Mouse (Mus musculus): ENCODE measurements at regions not wholly inside any gene's neighbourhood (a gene's known extent, or its start where the extent isn't known, plus 50 kb on each side); places are given as distances from the start of the nearest gene placed in this dataset.

DNA sequence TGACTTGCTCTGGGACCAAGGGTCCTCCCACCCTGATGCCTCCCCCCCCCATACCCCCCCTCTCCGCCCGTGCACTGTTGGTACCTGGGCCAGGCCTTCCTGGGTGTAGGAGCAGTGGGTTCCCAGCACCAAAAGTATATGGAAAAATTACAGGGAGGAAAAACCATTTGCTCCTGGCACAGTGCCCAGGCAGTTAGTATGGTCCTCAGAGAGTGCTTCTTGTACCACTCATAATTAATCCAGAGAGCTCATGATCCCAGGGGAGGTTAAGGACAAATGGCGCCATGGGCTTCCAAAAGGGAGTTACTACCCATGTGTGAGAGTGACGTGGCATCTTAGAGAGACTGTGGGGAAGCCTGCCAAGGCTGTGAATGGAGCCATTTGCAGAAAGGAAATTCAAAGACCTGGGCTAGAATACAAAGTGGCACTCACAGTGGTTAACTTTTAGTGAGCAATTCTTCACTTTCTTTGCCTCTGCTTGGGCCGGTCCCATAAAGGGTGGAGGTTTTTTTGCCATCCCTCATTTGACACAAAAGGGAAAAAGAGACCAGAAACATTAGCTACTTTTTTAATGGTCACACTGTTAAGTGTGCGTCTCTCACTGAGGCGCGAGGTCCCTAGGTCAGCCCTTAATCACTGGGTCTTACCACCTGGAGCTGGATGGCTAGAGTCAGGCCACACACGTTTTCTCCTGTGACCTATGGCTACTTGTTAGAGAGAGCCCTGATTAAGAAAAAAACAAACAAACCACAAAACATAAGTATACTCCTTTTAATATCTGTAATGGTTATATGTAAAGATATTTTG, 120.7 kb upstream of the Bmper start:
- ATAC-seq: peak; percentile 71
- no peak overlapping the region for H3K4me3 ChIP-seq (ENCODE audit: low read depth, low read length)
- H3K4me1 ChIP-seq (ENCODE audit: control insufficient read depth, insufficient read depth, low read length): no peaks in the 10 kb centered on the region
- 70% methylated on average over 9 of the region's 9 CpGs for WGBS
- no peak overlapping the region for H3K27ac ChIP-seq (ENCODE audit: low read length)
- no peaks in the 10 kb centered on the region for H3K36me3 ChIP-seq (ENCODE audit: control insufficient read depth, insufficient read depth, low read length)
- no peak overlapping the region for H3K9ac ChIP-seq (ENCODE audit: low read depth, low read length)
- H3K9me3 ChIP-seq (replicated peaks; ENCODE audit: control insufficient read depth, low read length, poor library complexity, severe bottlenecking): no peaks in the 10 kb centered on the region
- no peaks in the 10 kb centered on the region for H3K27me3 ChIP-seq (ENCODE audit: control insufficient read depth, insufficient read depth, low read depth, low read length)
- no peak overlapping the region for H3K4me2 ChIP-seq (ENCODE audit: low read length)

- Histone ChIP-seq H3K9ac (ENCODE audit: low read depth, low read length) (no peak overlapping the region), H3K36me3 (ENCODE audit: control insufficient read depth, insufficient read depth, low read length) (no peaks in the 10 kb centered on the region), H3K9me3 (replicated peaks; ENCODE audit: control insufficient read depth, low read length, poor library complexity, severe bottlenecking) (no peaks in the 10 kb centered on the region), H3K27me3 (ENCODE audit: control insufficient read depth, insufficient read depth, low read depth, low read length) (no peaks in the 10 kb centered on the region), H3K4me3 (ENCODE audit: low read depth, low read length) (no peak overlapping the region), H3K27ac (ENCODE audit: low read length) (no peak overlapping the region), H3K4me2 (ENCODE audit: low read length) (no peak overlapping the region), H3K4me1 (ENCODE audit: control insufficient read depth, insufficient read depth, low read length) (no peaks in the 10 kb centered on the region)
- ATAC-seq: no peak
- WGBS: 65% methylated on average over 6 of the region's 6 CpGs
Observed at GRCm38 (mm10) chr9:23111500-23111899, 111.4 kb upstream of the Bmper start.

DNA sequence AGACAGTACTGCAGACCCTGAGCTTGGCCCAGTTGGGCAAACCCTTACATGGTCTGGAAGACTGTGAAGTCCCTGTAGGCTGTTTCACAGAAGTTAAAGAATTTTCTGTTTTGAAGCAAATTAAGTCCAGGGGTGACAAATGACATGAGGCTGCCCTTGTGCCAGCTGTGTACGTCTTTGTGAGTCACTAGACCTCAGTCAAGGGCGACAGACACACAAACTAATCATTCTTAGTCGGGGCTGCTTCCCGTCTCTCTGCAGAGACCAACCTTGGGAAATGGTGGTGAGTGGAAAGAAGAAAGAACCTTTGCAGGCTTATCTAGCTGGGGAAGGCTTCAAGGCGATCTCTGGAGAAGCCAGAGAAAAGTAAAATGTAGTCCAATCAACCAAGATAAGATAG, 107.8 kb upstream of the Bmper start:
- no peak for ATAC-seq
- H3K36me3 ChIP-seq (ENCODE audit: control insufficient read depth, insufficient read depth, low read length): no peaks in the 10 kb centered on the region
- H3K4me1 ChIP-seq (ENCODE audit: control insufficient read depth, insufficient read depth, low read length): no peaks in the 10 kb centered on the region
- no peak overlapping the region for H3K4me2 ChIP-seq (ENCODE audit: low read length)
- no peaks in the 10 kb centered on the region for H3K9me3 ChIP-seq (replicated peaks; ENCODE audit: control insufficient read depth, low read length, poor library complexity, severe bottlenecking)
- H3K27me3 ChIP-seq (ENCODE audit: control insufficient read depth, insufficient read depth, low read depth, low read length): no peaks in the 10 kb centered on the region
- H3K9ac ChIP-seq (ENCODE audit: low read depth, low read length): no peak overlapping the region
- no peak overlapping the region for H3K27ac ChIP-seq (ENCODE audit: low read length)
- no peak overlapping the region for H3K4me3 ChIP-seq (ENCODE audit: low read depth, low read length)
- 87% methylated on average over 5 of the region's 5 CpGs for WGBS

DNA sequence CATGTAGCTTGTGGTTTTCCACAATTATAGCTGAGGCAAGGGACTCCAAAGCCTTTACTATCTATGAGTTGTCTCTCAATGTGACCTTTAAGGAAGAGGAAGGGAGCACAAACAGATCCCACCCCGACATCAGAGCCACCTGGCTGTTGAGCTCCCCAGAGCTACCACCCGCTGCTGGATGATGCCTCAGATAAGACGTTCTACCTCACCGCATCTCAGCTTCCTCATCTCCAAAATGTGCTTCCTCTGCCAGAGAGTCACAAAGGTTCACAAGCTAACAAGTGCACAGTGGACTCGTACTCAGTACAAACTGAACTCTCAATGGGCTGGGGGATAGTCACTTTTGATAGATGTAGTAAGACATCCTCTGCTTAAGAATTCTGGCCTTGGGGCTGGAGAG, 107.3 kb upstream of the Bmper start:
- Histone ChIP-seq H3K4me2 (ENCODE audit: low read length) (no peak overlapping the region), H3K36me3 (ENCODE audit: control insufficient read depth, insufficient read depth, low read length) (no peaks in the 10 kb centered on the region), H3K9ac (ENCODE audit: low read depth, low read length) (no peak overlapping the region), H3K27me3 (ENCODE audit: control insufficient read depth, insufficient read depth, low read depth, low read length) (no peaks in the 10 kb centered on the region), H3K9me3 (replicated peaks; ENCODE audit: control insufficient read depth, low read length, poor library complexity, severe bottlenecking) (no peaks in the 10 kb centered on the region), H3K4me3 (ENCODE audit: low read depth, low read length) (no peak overlapping the region), H3K4me1 (ENCODE audit: control insufficient read depth, insufficient read depth, low read length) (no peaks in the 10 kb centered on the region), H3K27ac (ENCODE audit: low read length) (no peak overlapping the region)
- ATAC-seq: no peak
- 87% methylated on average over 5 of the region's 5 CpGs for WGBS

GRCm38 (mm10) chr9:23116311-23116710, 106.6 kb upstream of the Bmper start:
- ATAC-seq: no peak
- no peak overlapping the region for H3K9ac ChIP-seq (ENCODE audit: low read depth, low read length)
- no peak overlapping the region for H3K4me2 ChIP-seq (ENCODE audit: low read length)
- H3K4me1 ChIP-seq (ENCODE audit: control insufficient read depth, insufficient read depth, low read length): no peaks in the 10 kb centered on the region
- WGBS: 88% methylated on average over 1 of the region's 1 CpGs
- no peaks in the 10 kb centered on the region for H3K27me3 ChIP-seq (ENCODE audit: control insufficient read depth, insufficient read depth, low read depth, low read length)
- H3K36me3 ChIP-seq (ENCODE audit: control insufficient read depth, insufficient read depth, low read length): no peaks in the 10 kb centered on the region
- H3K4me3 ChIP-seq (ENCODE audit: low read depth, low read length): no peak overlapping the region
- H3K9me3 ChIP-seq (replicated peaks; ENCODE audit: control insufficient read depth, low read length, poor library complexity, severe bottlenecking): no peaks in the 10 kb centered on the region
- no peak overlapping the region for H3K27ac ChIP-seq (ENCODE audit: low read length)

- Histone ChIP-seq H3K9me3 (replicated peaks; ENCODE audit: control insufficient read depth, low read length, poor library complexity, severe bottlenecking) (no peaks in the 10 kb centered on the region), H3K27ac (ENCODE audit: low read length) (no peak overlapping the region), H3K4me2 (ENCODE audit: low read length) (no peak overlapping the region), H3K4me3 (ENCODE audit: low read depth, low read length) (no peak overlapping the region), H3K27me3 (ENCODE audit: control insufficient read depth, insufficient read depth, low read depth, low read length) (no peaks in the 10 kb centered on the region), H3K4me1 (ENCODE audit: control insufficient read depth, insufficient read depth, low read length) (no peaks in the 10 kb centered on the region), H3K9ac (ENCODE audit: low read depth, low read length) (no peak overlapping the region), H3K36me3 (ENCODE audit: control insufficient read depth, insufficient read depth, low read length) (no peaks in the 10 kb centered on the region)
- 83% methylated on average over 4 of the region's 4 CpGs for WGBS
- ATAC-seq: no peak
Observed at GRCm38 (mm10) chr9:23119811-23120210, 103.1 kb upstream of the Bmper start.

DNA sequence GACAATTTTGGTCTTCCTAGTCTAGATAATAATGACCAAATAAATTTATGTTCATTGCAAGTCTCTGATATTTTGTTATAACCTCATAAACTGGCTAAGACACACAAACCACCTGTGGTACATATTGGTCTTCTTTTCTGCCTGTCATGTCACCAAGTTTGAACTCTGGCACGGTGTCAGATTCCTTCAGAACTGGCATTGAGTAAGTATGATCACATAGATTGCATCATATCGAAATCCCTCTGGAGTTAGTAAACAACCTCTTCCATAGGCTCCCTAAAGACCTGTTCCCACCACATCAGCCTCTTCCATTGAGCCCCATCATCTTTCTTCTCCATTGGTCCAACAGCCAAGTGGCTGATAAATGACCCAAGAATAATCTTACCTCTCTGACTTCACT, 102.1 kb upstream of the Bmper start:
- H3K36me3 ChIP-seq (ENCODE audit: control insufficient read depth, insufficient read depth, low read length): no peaks in the 10 kb centered on the region
- peaks cover 2% of the 10 kb centered on the region; the same call in 1 of the 2 replicates for H3K4me1 ChIP-seq (ENCODE audit: control insufficient read depth, insufficient read depth, low read length)
- H3K27me3 ChIP-seq (ENCODE audit: control insufficient read depth, insufficient read depth, low read depth, low read length): no peaks in the 10 kb centered on the region
- no peak overlapping the region for H3K27ac ChIP-seq (ENCODE audit: low read length)
- no peak overlapping the region for H3K9ac ChIP-seq (ENCODE audit: low read depth, low read length)
- no peak overlapping the region for H3K4me2 ChIP-seq (ENCODE audit: low read length)
- ATAC-seq: no peak
- 95% methylated on average over 2 of the region's 2 CpGs for WGBS
- no peak overlapping the region for H3K4me3 ChIP-seq (ENCODE audit: low read depth, low read length)
- no peaks in the 10 kb centered on the region for H3K9me3 ChIP-seq (replicated peaks; ENCODE audit: control insufficient read depth, low read length, poor library complexity, severe bottlenecking)

DNA sequence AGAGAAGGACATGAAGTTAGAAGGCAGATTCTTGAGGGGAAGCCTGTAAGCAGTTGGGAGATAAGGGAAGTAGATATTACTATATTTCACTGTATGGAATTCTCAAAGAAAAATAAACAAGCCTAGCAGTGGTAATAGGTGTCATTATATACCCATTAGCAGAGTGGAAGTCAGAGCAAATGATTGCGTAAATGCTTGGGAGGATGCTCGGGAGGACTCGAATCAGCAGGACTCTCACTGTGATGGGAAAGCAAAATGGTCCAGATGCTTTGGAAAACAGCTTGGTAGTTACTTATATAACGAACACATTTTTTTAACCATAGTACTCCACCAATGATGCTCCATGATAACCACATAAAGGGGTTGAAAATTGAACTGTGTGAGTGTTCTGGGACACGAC, 100.4 kb upstream of the Bmper start:
- Histone ChIP-seq H3K9ac (ENCODE audit: low read depth, low read length) (no peak overlapping the region), H3K9me3 (replicated peaks; ENCODE audit: control insufficient read depth, low read length, poor library complexity, severe bottlenecking) (no peaks in the 10 kb centered on the region), H3K27me3 (ENCODE audit: control insufficient read depth, insufficient read depth, low read depth, low read length) (no peaks in the 10 kb centered on the region), H3K4me1 (ENCODE audit: control insufficient read depth, insufficient read depth, low read length) (peaks cover 15% of the 10 kb centered on the region), H3K27ac (ENCODE audit: low read length) (no peak overlapping the region), H3K4me3 (ENCODE audit: low read depth, low read length) (no peak overlapping the region), H3K4me2 (ENCODE audit: low read length) (no peak overlapping the region), H3K36me3 (ENCODE audit: control insufficient read depth, insufficient read depth, low read length) (no peaks in the 10 kb centered on the region)
- 83% methylated on average over 5 of the region's 5 CpGs for WGBS
- ATAC-seq: no peak

GRCm38 (mm10) chr9:23123452-23123851, 99.4 kb upstream of the Bmper start:
- Histone ChIP-seq H3K9me3 (replicated peaks; ENCODE audit: control insufficient read depth, low read length, poor library complexity, severe bottlenecking) (no peaks in the 10 kb centered on the region), H3K27me3 (ENCODE audit: control insufficient read depth, insufficient read depth, low read depth, low read length) (no peaks in the 10 kb centered on the region), H3K4me1 (ENCODE audit: control insufficient read depth, insufficient read depth, low read length) (peaks cover 20% of the 10 kb centered on the region), H3K27ac (ENCODE audit: low read length) (no peak overlapping the region), H3K4me3 (ENCODE audit: low read depth, low read length) (no peak overlapping the region), H3K9ac (ENCODE audit: low read depth, low read length) (no peak overlapping the region), H3K4me2 (ENCODE audit: low read length) (no peak overlapping the region), H3K36me3 (ENCODE audit: control insufficient read depth, insufficient read depth, low read length) (no peaks in the 10 kb centered on the region)
- 91% methylated on average over 3 of the region's 3 CpGs for WGBS
- ATAC-seq: no peak
